Mouse (Mus musculus): ENCODE results near the gene Creb1.

The Creb1 gene

GRCm38 (mm10) chr1:64600413-64601077 lies 68.1 kb downstream of the Creb1 start:
- TF ChIP-seq GATA4 (IDR thresholded peaks at IDR 0.05; ENCODE audit: insufficient replicate concordance, low read length): no peak

- no peak for TF ChIP-seq GATA4 (IDR thresholded peaks at IDR 0.05; ENCODE audit: insufficient replicate concordance, low read length)
These were observed 68.9 kb downstream of the Creb1 start for GRCm38 (mm10) chr1:64601242-64601842.

- TF ChIP-seq GATA4 (IDR thresholded peaks at IDR 0.05; ENCODE audit: insufficient replicate concordance, low read length): no peak
These were observed 70.9 kb downstream of the Creb1 start for GRCm38 (mm10) chr1:64603381-64603780.

GRCm38 (mm10) chr1:64609145-64609544 lies 76.7 kb downstream of the Creb1 start:
- TF ChIP-seq GATA4 (IDR thresholded peaks at IDR 0.05; ENCODE audit: insufficient replicate concordance, low read length): no peak

- TF ChIP-seq GATA4 (IDR thresholded peaks at IDR 0.05; ENCODE audit: insufficient replicate concordance, low read length): no peak
These were observed 77.5 kb downstream of the Creb1 start for GRCm38 (mm10) chr1:64609976-64610375.

GRCm38 (mm10) chr1:64614311-64614710 lies 81.9 kb downstream of the Creb1 start:
- no peak for TF ChIP-seq GATA4 (IDR thresholded peaks at IDR 0.05; ENCODE audit: insufficient replicate concordance, low read length)

- no peak for TF ChIP-seq GATA4 (IDR thresholded peaks at IDR 0.05; ENCODE audit: insufficient replicate concordance, low read length)
These were observed 82.4 kb downstream of the Creb1 start for GRCm38 (mm10) chr1:64614801-64615345.

- TF ChIP-seq GATA4 (IDR thresholded peaks at IDR 0.05; ENCODE audit: insufficient replicate concordance, low read length): no peak
These were observed 83.1 kb downstream of the Creb1 start for GRCm38 (mm10) chr1:64615531-64615991.

- no peak for TF ChIP-seq GATA4 (IDR thresholded peaks at IDR 0.05; ENCODE audit: insufficient replicate concordance, low read length)
These were observed 83.6 kb downstream of the Creb1 start for GRCm38 (mm10) chr1:64616076-64616475.

GRCm38 (mm10) chr1:64616531-64616880 lies 84.1 kb downstream of the Creb1 start:
- no peak for TF ChIP-seq GATA4 (IDR thresholded peaks at IDR 0.05; ENCODE audit: insufficient replicate concordance, low read length)

GRCm38 (mm10) chr1:64616881-64617714 lies 84.7 kb downstream of the Creb1 start, which contains the start of gene Mettl21a:
TSS of gene Mettl21a (minus strand) at chr1:64617242.
- peak; percentile 19; the same call in 1 of the 2 replicates for TF ChIP-seq GATA4 (IDR thresholded peaks at IDR 0.05; ENCODE audit: insufficient replicate concordance, low read length)

- no peak for TF ChIP-seq GATA4 (IDR thresholded peaks at IDR 0.05; ENCODE audit: insufficient replicate concordance, low read length)
These were observed 85.2 kb downstream of the Creb1 start for GRCm38 (mm10) chr1:64617715-64617984.

- no peak for TF ChIP-seq GATA4 (IDR thresholded peaks at IDR 0.05; ENCODE audit: insufficient replicate concordance, low read length)
These were observed 85.8 kb downstream of the Creb1 start for GRCm38 (mm10) chr1:64618226-64618625.

- TF ChIP-seq GATA4 (IDR thresholded peaks at IDR 0.05; ENCODE audit: insufficient replicate concordance, low read length): no peak
These were observed 88.7 kb downstream of the Creb1 start for GRCm38 (mm10) chr1:64621116-64621515.

- no peak for TF ChIP-seq GATA4 (IDR thresholded peaks at IDR 0.05; ENCODE audit: insufficient replicate concordance, low read length)
These were observed 91.4 kb downstream of the Creb1 start for GRCm38 (mm10) chr1:64623558-64624435.

Measured in liver, adult (tissue).